Mouse (Mus musculus) limb, embryonic 12.5 days (tissue): ENCODE results near the gene Itgb8. TPM values are rescaled to one million over a fixed set of nuclear protein-coding genes. Genes with fewer than 3 reads are reported as not detected.
A peak's percentile ranks its signal among the peaks of the same experiment; 100 is the strongest.

Experiments used
- ATAC-seq: fragments of 200-750 bp; cut with Nextera tagmentation; 2 replicates; pipeline ENCODE4 v1.8.0; 2017; ENCODE audit warnings: low read depth, moderate TSS enrichment; ENCODE audit not compliant: insufficient number of reproducible peaks, insufficient read depth, low FRiP score, low TSS enrichment
- H3K27ac ChIP-seq: fragments of 300-500 bp; sonication (generic); 2 replicates; pipeline ENCODE4 v1.5.1; 2016; ENCODE audit warnings: mild to moderate bottlenecking, moderate library complexity
- H3K27me3 ChIP-seq: fragments of 300-500 bp; sonication (generic); 2 replicates; pipeline ENCODE4 v1.6.1; 2016; ENCODE audit warnings: mild to moderate bottlenecking, moderate library complexity
- H3K36me3 ChIP-seq: fragments of 300-500 bp; sonication (generic); 2 replicates; pipeline ENCODE4 v1.6.1; 2016; ENCODE audit warnings: mild to moderate bottlenecking, moderate library complexity
- H3K4me1 ChIP-seq: fragments of 300-500 bp; sonication (generic); replicated peaks from 2 replicates; pipeline ENCODE4 v1.6.1; 2016
- H3K4me2 ChIP-seq: fragments of 300-500 bp; sonication (generic); 2 replicates; pipeline ENCODE4 v1.6.1; 2016; ENCODE audit warnings: mild to moderate bottlenecking, moderate library complexity
- H3K4me3 ChIP-seq: fragments of 300-500 bp; sonication (generic); replicated peaks from 2 replicates; pipeline ENCODE4 v1.5.1; 2016; ENCODE audit warnings: mild to moderate bottlenecking
- H3K9ac ChIP-seq: fragments of 300-500 bp; sonication (generic); replicated peaks from 2 replicates; pipeline ENCODE4 v1.6.1; 2016; ENCODE audit warnings: mild to moderate bottlenecking, moderate library complexity
- H3K9me3 ChIP-seq: fragments of 300-500 bp; sonication (generic); 2 replicates; pipeline ENCODE4 v1.6.1; 2016; ENCODE audit warnings: mild to moderate bottlenecking, moderate library complexity
- WGBS: fragments of 180-500 bp; shearing (Covaris S2); methylation state at CpG from one replicate; pipeline ENCODE4 v1.1.7; 2016; 5-methylcytosine and 5-hydroxymethylcytosine counted together
- polyA plus RNA-seq: library from polyadenylated mRNA; unstranded; fragments of >200 nt; fragmentation: Nextera tagmentation; extraction: Ambion mirVana; gene quantifications from 2 replicates; pipeline ENCODE4 v1.2.1, GENCODE M21; 2016

Itgb8 gene
- polyA plus RNA-seq, 1 experiment from 2014 or later = 5.7 TPM

- WGBS = 87% methylated on average over 4 of the region's 4 CpGs
- no peak overlapping the region for H3K4me3 ChIP-seq
- H3K36me3 ChIP-seq = peaks cover 15% of the 10 kb centered on the region; the same call in 1 of the 2 replicates
- H3K9ac ChIP-seq = no peak overlapping the region
- ATAC-seq = no peak
- no peak overlapping the region for H3K4me2 ChIP-seq
- no peaks in the 10 kb centered on the region for H3K27me3 ChIP-seq
- H3K4me1 ChIP-seq = peaks cover 13% of the 10 kb centered on the region; the same call in 1 of the 2 replicates
- no peak overlapping the region for H3K27ac ChIP-seq
- no peaks in the 10 kb centered on the region for H3K9me3 ChIP-seq
Measured at GRCm38 (mm10) chr12:119169828-119170539, 68.6 kb downstream of the Itgb8 start.

GRCm38 (mm10) chr12:119169143-119169542, 69.5 kb downstream of the Itgb8 start:
- no peak for ATAC-seq
- 22% methylated on average over 3 of the region's 3 CpGs for WGBS
- Histone ChIP-seq H3K9me3 (no peaks in the 10 kb centered on the region), H3K36me3 (peaks cover 15% of the 10 kb centered on the region; the same call in 1 of the 2 replicates), H3K4me1 (peaks cover 19% of the 10 kb centered on the region), H3K27ac (no peak overlapping the region), H3K4me2 (no peak overlapping the region), H3K4me3 (no peak overlapping the region), H3K27me3 (no peaks in the 10 kb centered on the region), H3K9ac (no peak overlapping the region)

DNA sequence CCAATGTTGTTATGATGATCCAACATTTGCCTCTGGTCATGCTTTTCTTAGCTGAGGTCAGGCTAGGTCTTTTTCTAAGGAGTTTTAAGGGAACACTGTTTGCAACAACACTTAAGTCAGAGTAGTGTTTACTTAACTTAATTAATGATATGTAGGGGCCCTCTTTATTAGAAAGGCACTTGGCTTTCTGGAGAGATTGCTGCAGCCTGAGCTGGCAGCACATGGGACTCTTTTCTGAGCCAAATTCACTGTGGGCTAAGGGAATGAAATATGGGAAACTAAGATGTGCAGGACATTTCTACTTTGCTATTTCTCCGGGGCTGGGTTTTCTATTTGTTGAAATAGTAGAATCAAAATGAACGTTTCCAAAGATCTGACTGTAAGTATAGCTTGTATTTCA, 73.5 kb downstream of the Itgb8 start:
- Histone ChIP-seq H3K9ac (no peak overlapping the region), H3K4me2 (no peak overlapping the region), H3K36me3 (peaks cover 30% of the 10 kb centered on the region), H3K27me3 (no peaks in the 10 kb centered on the region), H3K27ac (no peak overlapping the region), H3K9me3 (no peaks in the 10 kb centered on the region), H3K4me3 (no peak overlapping the region), H3K4me1 (peaks cover 19% of the 10 kb centered on the region)
- WGBS = 77% methylated on average over 2 of the region's 2 CpGs
- ATAC-seq = no peak

GRCm38 (mm10) chr12:119164672-119165071, 73.9 kb downstream of the Itgb8 start:
- WGBS = 68% methylated on average over 1 of the region's 1 CpGs
- Histone ChIP-seq H3K9me3 (no peaks in the 10 kb centered on the region), H3K9ac (no peak overlapping the region), H3K27me3 (no peaks in the 10 kb centered on the region), H3K4me1 (peaks cover 19% of the 10 kb centered on the region), H3K4me3 (no peak overlapping the region), H3K27ac (no peak overlapping the region), H3K36me3 (peaks cover 30% of the 10 kb centered on the region), H3K4me2 (no peak overlapping the region)
- no peak for ATAC-seq

DNA sequence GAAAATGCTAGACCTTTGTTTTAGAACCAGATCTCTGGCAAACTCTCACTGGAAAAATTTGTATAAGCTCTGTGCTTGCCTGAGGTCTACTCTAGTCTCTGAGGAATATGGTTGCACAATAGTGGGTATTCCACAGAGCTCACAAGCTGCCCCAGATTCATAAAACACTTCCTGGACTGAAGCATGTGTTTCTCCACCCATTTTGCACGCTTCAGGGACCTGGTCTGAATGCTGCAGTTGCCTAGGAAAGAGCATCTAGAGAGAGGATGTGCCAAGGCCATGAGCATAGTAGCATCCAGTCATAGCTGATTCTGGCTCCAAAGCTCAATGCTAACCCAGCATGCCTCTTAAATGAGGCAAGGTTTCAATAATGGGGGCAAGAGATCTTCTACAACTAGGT, 74.4 kb downstream of the Itgb8 start:
- 50% methylated on average over 1 of the region's 1 CpGs for WGBS
- Histone ChIP-seq H3K36me3 (peaks cover 30% of the 10 kb centered on the region), H3K4me3 (no peak overlapping the region), H3K4me1 (peaks cover 19% of the 10 kb centered on the region), H3K9ac (no peak overlapping the region), H3K9me3 (no peaks in the 10 kb centered on the region), H3K27ac (peak overlapping the region; percentile 74), H3K27me3 (no peaks in the 10 kb centered on the region), H3K4me2 (no peak overlapping the region)
- no peak for ATAC-seq

- peaks cover 6% of the 10 kb centered on the region for H3K4me1 ChIP-seq
- no peaks in the 10 kb centered on the region for H3K27me3 ChIP-seq
- ATAC-seq = no peak
- H3K36me3 ChIP-seq = peaks cover 19% of the 10 kb centered on the region
- H3K9me3 ChIP-seq = no peaks in the 10 kb centered on the region
- H3K4me2 ChIP-seq = no peak overlapping the region
- no peak overlapping the region for H3K4me3 ChIP-seq
- H3K9ac ChIP-seq = no peak overlapping the region
- no peak overlapping the region for H3K27ac ChIP-seq
Measured at GRCm38 (mm10) chr12:119160786-119161185, 77.8 kb downstream of the Itgb8 start.

DNA sequence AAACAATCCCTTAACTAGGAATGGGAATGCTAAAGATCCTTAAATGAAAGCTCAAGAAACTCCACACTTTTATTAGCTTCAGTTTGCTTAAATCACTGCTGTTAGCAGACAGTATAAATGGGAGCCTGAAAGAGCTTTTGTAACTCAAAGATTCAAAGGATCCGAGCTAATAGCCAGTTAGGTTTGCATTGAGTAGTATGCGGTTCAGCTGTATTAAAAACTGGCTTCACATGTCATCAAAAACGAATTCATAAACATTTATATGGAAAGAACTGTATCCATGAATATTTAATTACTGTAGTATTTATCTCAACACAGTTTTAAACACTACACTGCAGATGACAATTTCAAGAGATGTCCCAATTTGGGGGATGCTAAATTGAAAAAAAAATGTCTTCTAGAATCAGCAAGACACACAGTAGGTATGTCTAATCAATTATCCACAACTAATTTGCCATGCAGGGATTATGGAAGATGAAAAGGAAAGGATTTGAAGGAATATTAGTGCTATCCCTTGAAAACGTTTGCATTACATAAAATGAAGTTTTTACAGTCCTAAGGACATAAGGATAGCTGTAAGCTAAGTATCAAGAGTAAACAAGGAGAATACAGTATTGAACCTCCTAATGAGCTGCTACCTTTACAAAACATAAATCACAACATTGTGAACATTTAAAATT, 79.2 kb downstream of the Itgb8 start:
- Histone ChIP-seq H3K4me1 (peaks cover 3% of the 10 kb centered on the region), H3K4me2 (no peak overlapping the region), H3K9ac (no peak overlapping the region), H3K27me3 (no peaks in the 10 kb centered on the region), H3K9me3 (no peaks in the 10 kb centered on the region), H3K36me3 (peaks cover 18% of the 10 kb centered on the region), H3K27ac (no peak overlapping the region), H3K4me3 (no peak overlapping the region)
- no peak for ATAC-seq
- WGBS = 61% methylated on average over 4 of the region's 4 CpGs

- Histone ChIP-seq H3K27ac (no peak overlapping the region), H3K4me3 (no peak overlapping the region), H3K27me3 (no peaks in the 10 kb centered on the region), H3K4me1 (no peaks in the 10 kb centered on the region), H3K9me3 (no peaks in the 10 kb centered on the region), H3K36me3 (peaks cover 14% of the 10 kb centered on the region), H3K9ac (no peak overlapping the region), H3K4me2 (no peak overlapping the region)
- ATAC-seq = no peak
- WGBS = 81% methylated on average over 2 of the region's 2 CpGs
Measured at GRCm38 (mm10) chr12:119157686-119158085, 80.9 kb downstream of the Itgb8 start.

DNA sequence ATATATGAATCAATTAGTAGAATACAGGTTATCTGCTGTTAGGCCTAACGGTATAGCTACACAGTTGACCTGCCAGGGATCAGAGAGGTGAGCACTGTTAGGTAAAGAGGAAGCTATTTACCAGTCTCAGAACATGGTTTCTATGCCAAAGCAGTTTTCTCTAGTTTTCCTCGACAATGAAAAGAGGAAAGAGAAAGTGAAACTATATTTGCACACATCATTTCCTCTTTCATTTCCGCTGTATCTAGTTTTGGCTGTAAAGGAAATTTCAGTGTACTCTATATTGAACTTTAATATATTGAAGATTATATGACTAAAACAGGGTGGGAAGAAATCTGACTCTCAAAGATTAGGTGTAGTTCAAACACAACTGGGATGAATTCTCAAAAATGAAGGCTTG, 81.5 kb downstream of the Itgb8 start:
- WGBS = 82% methylated on average over 3 of the region's 3 CpGs
- no peak for ATAC-seq
- no peaks in the 10 kb centered on the region for H3K4me1 ChIP-seq

GRCm38 (mm10) chr12:119155566-119155965, 83.0 kb downstream of the Itgb8 start:
- no peaks in the 10 kb centered on the region for H3K36me3 ChIP-seq
- no peak overlapping the region for H3K9ac ChIP-seq
- no peaks in the 10 kb centered on the region for H3K4me1 ChIP-seq
- no peak for ATAC-seq
- no peaks in the 10 kb centered on the region for H3K27me3 ChIP-seq
- no peak overlapping the region for H3K4me2 ChIP-seq
- H3K4me3 ChIP-seq = no peak overlapping the region
- H3K27ac ChIP-seq = no peak overlapping the region
- 72% methylated on average over 4 of the region's 4 CpGs for WGBS
- H3K9me3 ChIP-seq = no peaks in the 10 kb centered on the region

More for the DNA sequence above, 81.5 kb downstream of the Itgb8 start:
- Histone ChIP-seq H3K4me2 (no peak overlapping the region), H3K4me3 (no peak overlapping the region), H3K9me3 (no peaks in the 10 kb centered on the region), H3K9ac (no peak overlapping the region), H3K36me3 (peaks cover 10% of the 10 kb centered on the region; the same call in 1 of the 2 replicates), H3K27ac (no peak overlapping the region), H3K27me3 (no peaks in the 10 kb centered on the region)

- Histone ChIP-seq H3K4me2 (no peak overlapping the region), H3K9me3 (no peaks in the 10 kb centered on the region), H3K9ac (no peak overlapping the region), H3K4me3 (no peak overlapping the region), H3K27me3 (no peaks in the 10 kb centered on the region), H3K4me1 (no peaks in the 10 kb centered on the region), H3K36me3 (no peaks in the 10 kb centered on the region), H3K27ac (no peak overlapping the region)
- ATAC-seq = no peak
- WGBS = 91% methylated on average over 2 of the region's 2 CpGs
Measured at GRCm38 (mm10) chr12:119150956-119151355, 87.6 kb downstream of the Itgb8 start.
